Mouse (Mus musculus): Measurements from ENCODE around the gene Tpm4.
"Not testable (repeated sequence)": the region's sequence is repeated elsewhere in the genome, so short reads cannot be mapped to it uniquely, and the experiment has no call there.

Gene Tpm4

GRCm38 (mm10) chr8:72134756-72135445, at the start of gene Tpm4:
Tpm4 (plus strand) TSS chr8:72134975.
- peak in 1 of 2 experiments; percentile 16 for DNase-seq (ENCODE audit: low spot score in 2 of 2)

- not testable (repeated sequence) for DNase-seq (ENCODE audit: low spot score in 2 of 2)
Observed at GRCm38 (mm10) chr8:72087611-72088010, 47.2 kb upstream of the Tpm4 start.

GRCm38 (mm10) chr8:72096721-72097120, 38.1 kb upstream of the Tpm4 start:
- DNase-seq (ENCODE audit: low spot score in 2 of 2): not testable (repeated sequence)

- peak in 1 of 2 experiments; percentile 3 for DNase-seq (ENCODE audit: low spot score in 2 of 2)
Observed at GRCm38 (mm10) chr8:72099377-72100103, 35.2 kb upstream of the Tpm4 start.

GRCm38 (mm10) chr8:72105165-72105564, 29.6 kb upstream of the Tpm4 start:
- no peak for DNase-seq (ENCODE audit: low spot score in 2 of 2)

- DNase-seq (ENCODE audit: low spot score in 2 of 2): no peak
Observed at GRCm38 (mm10) chr8:72106740-72107139, 28.0 kb upstream of the Tpm4 start, which contains the start of gene Olfr374. Olfr374 (plus strand) TSS chr8:72107040.

- no peak for DNase-seq (ENCODE audit: low spot score in 2 of 2)
Observed at GRCm38 (mm10) chr8:72110876-72111275, 23.9 kb upstream of the Tpm4 start.

GRCm38 (mm10) chr8:72112486-72112885, 22.3 kb upstream of the Tpm4 start:
- DNase-seq (ENCODE audit: low spot score in 2 of 2): no peak

- no peak for DNase-seq (ENCODE audit: low spot score in 2 of 2)
Observed at GRCm38 (mm10) chr8:72115202-72115601, 19.6 kb upstream of the Tpm4 start.

GRCm38 (mm10) chr8:72118616-72119015, 16.2 kb upstream of the Tpm4 start:
- DNase-seq (ENCODE audit: low spot score in 2 of 2): no peak

GRCm38 (mm10) chr8:72121486-72121885, 13.3 kb upstream of the Tpm4 start:
- DNase-seq (ENCODE audit: low spot score in 2 of 2): not testable (repeated sequence)

- DNase-seq (ENCODE audit: low spot score in 2 of 2): no peak
Observed at GRCm38 (mm10) chr8:72121997-72122396, 12.8 kb upstream of the Tpm4 start.

GRCm38 (mm10) chr8:72127834-72128233, 6.9 kb upstream of the Tpm4 start:
- no peak for DNase-seq (ENCODE audit: low spot score in 2 of 2)

- DNase-seq (ENCODE audit: low spot score in 2 of 2): no peak
Observed at GRCm38 (mm10) chr8:72131251-72131650, 3.5 kb upstream of the Tpm4 start.

- DNase-seq (ENCODE audit: low spot score in 2 of 2): no peak
Observed at GRCm38 (mm10) chr8:72131901-72132300, 2.9 kb upstream of the Tpm4 start.

GRCm38 (mm10) chr8:72132417-72132816, 2.4 kb upstream of the Tpm4 start:
- no peak for DNase-seq (ENCODE audit: low spot score in 2 of 2)

- no peak for DNase-seq (ENCODE audit: low spot score in 2 of 2)
Observed at GRCm38 (mm10) chr8:72132891-72133290, 1.9 kb upstream of the Tpm4 start.

GRCm38 (mm10) chr8:72133507-72133906, 1.3 kb upstream of the Tpm4 start:
- DNase-seq (ENCODE audit: low spot score in 2 of 2): no peak

- no peak for DNase-seq (ENCODE audit: low spot score in 2 of 2)
Observed at GRCm38 (mm10) chr8:72135446-72136301, 899 bp downstream of the Tpm4 start.

GRCm38 (mm10) chr8:72136302-72136978, 1.7 kb downstream of the Tpm4 start:
- peak; percentile 14 to 31 for DNase-seq (ENCODE audit: low spot score in 2 of 2)

- no peak for DNase-seq (ENCODE audit: low spot score in 2 of 2)
Observed at GRCm38 (mm10) chr8:72137431-72137830, 2.7 kb downstream of the Tpm4 start.

GRCm38 (mm10) chr8:72138456-72138855, 3.7 kb downstream of the Tpm4 start:
- DNase-seq (ENCODE audit: low spot score in 2 of 2): no peak
